Mouse (Mus musculus): Measurements from ENCODE around the gene Ppara. TPM values are rescaled to one million over a fixed set of nuclear protein-coding genes. Genes with fewer than 3 reads are reported as not detected.

Gene Ppara
- polyA plus RNA-seq, 1 experiment from 2014 or later, result 0.24 TPM

DNA sequence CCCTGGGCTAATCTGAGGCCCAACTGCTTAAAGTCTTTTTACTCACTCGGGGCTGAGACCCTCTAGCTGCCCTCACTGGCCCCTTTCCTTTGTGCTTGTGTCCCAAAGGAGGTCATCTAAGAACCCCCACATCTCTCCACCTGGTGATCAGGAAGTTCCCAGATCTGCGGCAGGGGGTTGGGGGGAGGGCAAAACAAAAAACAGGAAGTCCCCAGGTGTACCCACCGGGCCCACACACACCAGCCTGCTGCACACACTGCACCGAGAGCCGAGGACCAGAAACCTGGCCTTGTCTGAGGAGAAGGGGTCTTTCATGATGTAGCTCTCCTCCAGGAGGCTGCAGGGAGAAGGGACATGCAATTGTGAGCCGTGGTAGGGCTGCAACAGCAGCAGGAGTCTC, 73.2 kb downstream of the Ppara start:
- H3K27me3 ChIP-seq (ENCODE audit: insufficient read depth, poor library complexity, severe bottlenecking), result no peaks in the 10 kb centered on the region
- no peak overlapping the region for H3K27ac ChIP-seq
- no peak overlapping the region for H3K4me3 ChIP-seq
- H3K9me3 ChIP-seq, result no peaks in the 10 kb centered on the region
- peaks cover 16% of the 10 kb centered on the region for H3K4me1 ChIP-seq (replicated peaks)
- no peaks in the 10 kb centered on the region for H3K36me3 ChIP-seq
- 77% methylated on average over 6 of the region's 6 CpGs for WGBS
- no peak for DNase-seq (ENCODE audit: low spot score)

DNA sequence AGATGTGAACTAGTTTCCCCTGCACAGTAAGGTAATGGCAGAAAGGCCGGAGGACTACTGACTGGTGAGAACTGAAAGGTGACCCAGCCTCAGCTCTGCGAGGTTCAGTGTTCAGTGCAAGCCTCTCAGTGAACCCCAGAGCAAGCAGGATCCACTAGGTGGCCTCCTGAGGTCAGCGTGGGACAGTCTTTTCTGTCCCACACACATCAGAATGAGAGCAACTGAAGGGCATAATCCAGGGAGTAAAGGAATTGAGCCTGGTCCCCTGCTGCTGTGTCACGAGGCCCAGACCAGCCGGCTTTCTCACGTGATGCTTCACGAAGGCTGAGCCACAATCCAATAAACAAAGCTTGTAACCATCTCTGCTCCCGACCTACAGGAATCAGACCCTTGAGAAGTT, 73.7 kb downstream of the Ppara start:
- no peaks in the 10 kb centered on the region for H3K27me3 ChIP-seq (ENCODE audit: insufficient read depth, poor library complexity, severe bottlenecking)

GRCm38 (mm10) chr15:85809091-85809490, 74.3 kb downstream of the Ppara start:
- 89% methylated on average over 12 of the region's 12 CpGs for WGBS
- no peak for DNase-seq (ENCODE audit: low spot score)

More for the DNA sequence above, 73.7 kb downstream of the Ppara start:
- Histone ChIP-seq H3K4me1 (replicated peaks) (peaks cover 16% of the 10 kb centered on the region), H3K9me3 (no peaks in the 10 kb centered on the region), H3K36me3 (no peaks in the 10 kb centered on the region), H3K4me3 (no peak overlapping the region), H3K27ac (no peak overlapping the region)
- WGBS, result 50% methylated on average over 8 of the region's 8 CpGs
- no peak for DNase-seq (ENCODE audit: low spot score)

GRCm38 (mm10) chr15:85810462-85810805, 75.7 kb downstream of the Ppara start:
- 90% methylated on average over 5 of the region's 5 CpGs for WGBS
- Histone ChIP-seq H3K27ac (no peak overlapping the region), H3K4me3 (peak overlapping the region; percentile 85)

More at GRCm38 (mm10) chr15:85809091-85809490, 74.3 kb downstream of the Ppara start:
- Histone ChIP-seq H3K27ac (no peak overlapping the region), H3K36me3 (no peaks in the 10 kb centered on the region), H3K4me1 (replicated peaks) (peaks cover 16% of the 10 kb centered on the region), H3K27me3 (ENCODE audit: insufficient read depth, poor library complexity, severe bottlenecking) (no peaks in the 10 kb centered on the region), H3K9me3 (no peaks in the 10 kb centered on the region), H3K4me3 (no peak overlapping the region)

DNA sequence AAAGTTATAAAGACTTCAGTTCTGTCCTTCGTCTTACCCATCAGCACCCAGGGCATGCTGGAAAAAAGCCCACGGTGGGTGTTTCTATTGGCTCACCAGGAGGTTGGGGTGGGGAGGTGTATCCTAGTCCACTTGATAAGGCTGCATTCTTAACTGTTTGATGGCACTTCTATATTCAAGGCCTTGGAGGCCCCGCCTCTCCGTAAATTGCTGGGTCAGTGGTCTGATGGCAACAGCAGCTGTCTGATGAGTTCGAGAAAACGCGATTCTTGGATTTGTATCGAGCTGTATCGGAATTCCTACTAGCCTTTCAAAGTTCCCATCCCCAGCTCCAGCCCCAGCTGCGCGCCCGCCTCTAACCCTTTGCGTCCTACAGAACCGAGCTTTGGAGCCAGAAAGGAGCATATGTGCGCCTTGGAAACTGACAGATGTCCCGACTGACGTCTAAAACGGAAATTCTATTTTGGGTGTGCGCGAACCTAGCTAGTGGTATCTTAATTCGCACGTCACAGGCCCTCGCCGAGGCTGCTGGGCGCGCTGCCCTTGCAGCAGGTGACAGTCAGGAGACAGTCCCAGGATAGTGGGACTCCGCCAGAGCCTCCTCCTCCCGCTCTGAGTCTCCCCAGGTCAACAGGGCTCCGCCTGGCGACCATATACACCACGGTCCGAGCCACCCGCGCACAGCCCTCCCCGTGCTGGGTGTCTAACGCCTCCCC, 76.2 kb downstream of the Ppara start:
- H3K4me1 ChIP-seq (replicated peaks), result peaks cover 16% of the 10 kb centered on the region
- peak overlapping the region; percentile 95 for H3K27ac ChIP-seq
- peaks cover 7% of the 10 kb centered on the region; the same call in 1 of the 2 replicates for H3K9me3 ChIP-seq
- no peak for DNase-seq (ENCODE audit: low spot score)
- H3K27me3 ChIP-seq (ENCODE audit: insufficient read depth, poor library complexity, severe bottlenecking), result no peaks in the 10 kb centered on the region
- no peaks in the 10 kb centered on the region for H3K36me3 ChIP-seq
- peak overlapping the region; percentile 85 for H3K4me3 ChIP-seq
- 8% methylated on average over 36 of the region's 36 CpGs for WGBS

More at GRCm38 (mm10) chr15:85810462-85810805, 75.7 kb downstream of the Ppara start:
- peaks cover 16% of the 10 kb centered on the region for H3K4me1 ChIP-seq (replicated peaks)
- DNase-seq (ENCODE audit: low spot score), result no peak
- H3K36me3 ChIP-seq, result no peaks in the 10 kb centered on the region
- peaks cover 2% of the 10 kb centered on the region; the same call in 1 of the 2 replicates for H3K9me3 ChIP-seq
- no peaks in the 10 kb centered on the region for H3K27me3 ChIP-seq (ENCODE audit: insufficient read depth, poor library complexity, severe bottlenecking)

DNA sequence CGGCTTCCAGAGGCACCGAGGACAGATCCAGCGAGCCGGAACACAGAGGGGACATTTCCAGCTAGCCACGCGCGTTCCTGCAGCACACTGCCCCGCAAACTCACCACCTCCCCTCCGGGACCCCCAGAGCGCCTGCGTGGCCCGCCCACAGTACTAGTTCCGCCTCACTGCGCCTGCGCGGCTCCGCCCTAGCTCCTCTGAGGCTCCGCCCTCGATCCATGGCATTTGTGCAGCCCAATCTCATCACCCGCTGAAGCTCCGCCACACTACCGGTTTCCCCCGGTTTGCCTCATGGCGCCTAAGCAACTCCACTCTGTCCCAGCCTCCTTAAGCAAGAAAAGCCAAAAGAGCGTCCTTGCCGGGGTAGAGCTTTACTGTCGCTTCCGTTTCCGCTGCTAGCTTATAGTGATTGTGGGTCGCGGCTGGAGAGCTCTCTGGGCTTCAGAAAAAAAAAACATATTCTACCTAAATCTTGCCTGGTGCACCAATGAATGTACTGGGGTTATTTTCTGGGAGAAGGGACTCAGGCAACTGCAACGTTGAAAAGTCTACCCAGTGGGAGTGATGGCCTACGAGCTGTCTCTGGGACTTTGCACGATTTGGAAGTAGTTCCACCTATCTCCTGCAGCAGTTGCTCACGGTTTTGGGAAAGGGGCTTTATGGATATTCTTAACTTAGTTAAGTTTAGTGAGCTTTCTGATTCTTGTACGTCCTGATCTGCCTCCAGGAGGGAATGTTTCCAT, 76.9 kb downstream of the Ppara start, which contains the start of gene Cdpf1:
Cdpf1 (minus strand) TSS at position 163 of the 743 bp plus-strand sequence.
- peaks cover 16% of the 10 kb centered on the region for H3K4me1 ChIP-seq (replicated peaks)
- 4% methylated on average over 36 of the region's 36 CpGs for WGBS
- H3K4me3 ChIP-seq, result peak within 1 kb of the TSS; percentile 85
- H3K27me3 ChIP-seq (ENCODE audit: insufficient read depth, poor library complexity, severe bottlenecking), result no peaks in the 10 kb centered on the region
- H3K9me3 ChIP-seq, result peaks cover 9% of the 10 kb centered on the region; the same call in 1 of the 2 replicates
- H3K36me3 ChIP-seq, result no peaks in the 10 kb centered on the region
- peak within 1 kb of the TSS; percentile 95 for H3K27ac ChIP-seq
- peak; percentile 98 for DNase-seq (ENCODE audit: low spot score)

GRCm38 (mm10) chr15:85813428-85813827, 78.6 kb downstream of the Ppara start:
- peaks cover 16% of the 10 kb centered on the region for H3K4me1 ChIP-seq (replicated peaks)
- WGBS, result 71% methylated on average over 10 of the region's 10 CpGs
- H3K4me3 ChIP-seq, result no peak overlapping the region
- H3K27ac ChIP-seq, result no peak overlapping the region
- DNase-seq (ENCODE audit: low spot score), result no peak
- peaks cover 11% of the 10 kb centered on the region; the same call in 1 of the 2 replicates for H3K9me3 ChIP-seq
- no peaks in the 10 kb centered on the region for H3K36me3 ChIP-seq
- no peaks in the 10 kb centered on the region for H3K27me3 ChIP-seq (ENCODE audit: insufficient read depth, poor library complexity, severe bottlenecking)

DNA sequence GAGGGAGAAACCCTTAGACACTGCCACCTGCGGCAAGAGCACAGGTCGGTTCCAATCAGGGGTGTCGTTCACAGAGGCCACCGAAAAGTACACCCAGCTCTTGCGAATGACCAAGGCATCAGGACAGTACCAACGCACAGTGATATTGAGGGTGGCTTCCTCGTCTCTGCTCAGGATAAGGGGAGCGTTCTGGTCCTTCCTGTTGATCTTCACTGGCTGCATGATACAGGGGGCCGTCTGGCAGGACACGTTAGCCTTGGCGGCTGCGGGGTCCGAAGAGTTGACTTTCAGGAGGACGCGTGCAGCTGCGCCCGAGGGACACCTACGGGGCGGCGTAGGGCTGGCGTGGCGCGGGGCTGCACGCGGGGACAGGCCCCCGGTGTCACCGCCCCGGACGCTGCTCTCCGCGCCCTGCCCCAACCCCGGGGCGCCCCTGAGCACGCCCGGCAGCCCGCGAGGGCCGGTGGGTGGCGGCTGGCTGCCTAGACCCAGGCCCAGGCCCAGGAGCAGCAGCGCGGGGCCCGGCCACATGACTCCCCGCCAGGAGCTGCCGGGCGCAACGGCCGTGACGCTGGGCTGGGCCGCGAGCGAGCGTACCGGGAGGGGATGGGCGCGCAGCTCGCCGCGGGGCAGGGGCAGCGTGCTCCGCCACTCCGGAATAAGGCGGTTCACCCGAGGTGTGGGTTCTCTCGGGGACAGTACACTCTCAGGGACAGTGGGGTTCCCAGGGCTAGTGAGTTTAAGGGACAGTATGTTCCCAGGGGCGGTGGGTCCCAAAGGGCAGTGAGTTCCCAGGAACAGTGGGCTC, 86.6 kb downstream of the Ppara start, which contains the start of gene Pkdrej:
Pkdrej (minus strand) TSS at position 532 of the 808 bp plus-strand sequence.
- Histone ChIP-seq H3K4me3 (peak within 1 kb of the TSS; percentile 67), H3K4me1 (replicated peaks) (peaks cover 12% of the 10 kb centered on the region), H3K9me3 (peaks cover 7% of the 10 kb centered on the region; the same call in 1 of the 2 replicates), H3K36me3 (no peaks in the 10 kb centered on the region), H3K27ac (peak within 1 kb of the TSS; percentile 86), H3K27me3 (ENCODE audit: insufficient read depth, poor library complexity, severe bottlenecking) (peaks cover 38% of the 10 kb centered on the region)
- DNase-seq (ENCODE audit: low spot score), result peak; percentile 43
- WGBS, result 1% methylated on average over 65 of the region's 65 CpGs

GRCm38 (mm10) chr15:85822011-85822359, 87.2 kb downstream of the Ppara start:
- peaks cover 38% of the 10 kb centered on the region for H3K27me3 ChIP-seq (ENCODE audit: insufficient read depth, poor library complexity, severe bottlenecking)
- H3K4me3 ChIP-seq, result peak overlapping the region; percentile 67
- no peaks in the 10 kb centered on the region for H3K36me3 ChIP-seq
- peaks cover 12% of the 10 kb centered on the region for H3K4me1 ChIP-seq (replicated peaks)
- DNase-seq (ENCODE audit: low spot score), result no peak
- 16% methylated on average over 4 of the region's 4 CpGs for WGBS
- H3K27ac ChIP-seq, result peak overlapping the region; percentile 86
- peaks cover 5% of the 10 kb centered on the region; the same call in 1 of the 2 replicates for H3K9me3 ChIP-seq

DNA sequence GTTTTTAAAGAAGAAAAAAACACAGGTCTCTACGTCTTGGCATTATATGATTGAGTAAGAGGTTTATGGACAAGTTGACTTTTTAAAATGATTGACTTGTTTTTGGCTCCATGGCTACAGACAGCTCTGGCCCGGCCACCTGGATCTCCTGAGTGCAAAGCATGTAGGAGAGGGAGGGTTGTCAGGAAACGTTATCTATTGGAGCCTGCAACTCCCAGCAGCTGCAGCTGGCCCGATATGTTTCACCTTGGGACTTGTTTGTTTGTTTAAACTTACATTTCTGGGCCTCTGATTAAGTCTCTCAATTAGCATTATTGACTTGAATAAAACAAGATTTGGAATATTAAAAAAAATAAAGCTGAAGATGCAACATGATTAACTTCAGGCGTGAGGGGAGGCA, 91.9 kb downstream of the Ppara start:
- DNase-seq (ENCODE audit: low spot score), result no peak
- no peaks in the 10 kb centered on the region for H3K36me3 ChIP-seq
- H3K27ac ChIP-seq, result no peak overlapping the region
- 73% methylated on average over 5 of the region's 5 CpGs for WGBS
- H3K27me3 ChIP-seq (ENCODE audit: insufficient read depth, poor library complexity, severe bottlenecking), result peaks cover 20% of the 10 kb centered on the region
- peaks cover 10% of the 10 kb centered on the region for H3K4me1 ChIP-seq (replicated peaks)
- no peaks in the 10 kb centered on the region for H3K9me3 ChIP-seq
- no peak overlapping the region for H3K4me3 ChIP-seq

- DNase-seq (ENCODE audit: low spot score), result no peak
- Histone ChIP-seq H3K9me3 (no peaks in the 10 kb centered on the region), H3K4me3 (no peak overlapping the region), H3K27ac (no peak overlapping the region), H3K27me3 (ENCODE audit: insufficient read depth, poor library complexity, severe bottlenecking) (peaks cover 8% of the 10 kb centered on the region; the same call in 1 of the 2 replicates), H3K36me3 (no peaks in the 10 kb centered on the region), H3K4me1 (replicated peaks) (peaks cover 17% of the 10 kb centered on the region)
- 92% methylated on average over 4 of the region's 4 CpGs for WGBS
These were observed 93.3 kb downstream of the Ppara start for GRCm38 (mm10) chr15:85828071-85828470.

DNA sequence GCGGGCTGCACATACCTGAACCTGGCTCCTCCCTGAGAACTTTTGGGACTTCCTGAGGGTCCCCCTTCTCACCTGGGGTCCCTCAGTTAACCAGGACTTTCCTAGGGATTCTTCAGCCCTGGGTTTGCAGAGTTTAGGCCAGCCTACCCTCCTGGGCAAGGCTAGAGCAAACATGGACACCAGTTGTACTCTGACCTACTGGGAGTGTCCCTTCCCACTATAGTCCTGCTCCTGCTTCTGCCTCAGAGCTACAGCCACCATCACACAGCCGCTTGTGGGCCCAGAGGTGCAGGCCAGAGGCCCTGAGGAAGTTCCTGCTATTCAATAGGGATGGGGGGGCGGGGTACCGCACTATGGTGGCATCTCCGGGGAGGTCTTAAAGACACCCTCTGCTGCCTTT, 94.7 kb downstream of the Ppara start:
- H3K27ac ChIP-seq, result no peak overlapping the region
- no peaks in the 10 kb centered on the region for H3K36me3 ChIP-seq
- peaks cover 17% of the 10 kb centered on the region for H3K4me1 ChIP-seq (replicated peaks)
- DNase-seq (ENCODE audit: low spot score), result no peak
- H3K9me3 ChIP-seq, result no peaks in the 10 kb centered on the region
- WGBS, result 74% methylated on average over 5 of the region's 5 CpGs
- H3K4me3 ChIP-seq, result no peak overlapping the region
- peaks cover 4% of the 10 kb centered on the region; the same call in 1 of the 2 replicates for H3K27me3 ChIP-seq (ENCODE audit: insufficient read depth, poor library complexity, severe bottlenecking)
